8 mouse cellular contexts compared by ENCODE assay signal in genomic region chr11:3912875-3913271, GRCm38 (mm10). TPM values are rescaled to one million over a fixed set of nuclear protein-coding genes. Genes with fewer than 3 reads are reported as not detected.
DNase-seq lines count a peak whose midpoint lies in the region; ATAC-seq and TF ChIP-seq lines count a peak whose summit lies in the region.

No protein-coding gene starts in this region.

- H3K4me3 ChIP-seq in kidney, adult 2 months (ENCODE audit: insufficient read depth, low read depth, low read length) = peak overlapping the region; percentile 70
- H3K4me3 ChIP-seq in embryonic fibroblast, embryonic 13.5 days (ENCODE audit: insufficient read depth, low read length) = peak overlapping the region; percentile 65
- peak overlapping the region; percentile 68 for H3K4me3 ChIP-seq in hindbrain, embryonic 10.5 days
- peak overlapping the region; percentile 60 for H3K4me3 ChIP-seq in limb, embryonic 14.5 days (replicated peaks; ENCODE audit: low read length)
- H3K4me3 ChIP-seq in midbrain, embryonic 15.5 days = peak overlapping the region; percentile 73

- DNase-seq in kidney, adult 2 months = no peak
- DNase-seq in kidney, adult 9 months = no peak
- peak; percentile 37 for DNase-seq in ZHBTc4 (ENCODE audit: low read depth, low spot score)
- DNase-seq in hindbrain, embryonic 10.5 days (ENCODE audit: low spot score) = peak; percentile 46
- DNase-seq in limb, embryonic 14.5 days (ENCODE audit: low spot score) = no peak
- peak; percentile 32 for DNase-seq in urinary bladder, postnatal 14 days (ENCODE audit: low spot score)

- H3K27ac ChIP-seq in kidney, adult 2 months (ENCODE audit: insufficient read depth, low read depth, low read length) = peak overlapping the region; percentile 54
- H3K27ac ChIP-seq in embryonic fibroblast, embryonic 13.5 days (ENCODE audit: insufficient read depth, low read length) = peak overlapping the region; percentile 79
- peak overlapping the region; percentile 84 for H3K27ac ChIP-seq in hindbrain, embryonic 10.5 days
- H3K27ac ChIP-seq in limb, embryonic 14.5 days (replicated peaks; ENCODE audit: low read depth, low read length) = no peak overlapping the region
- peak overlapping the region; percentile 83 for H3K27ac ChIP-seq in midbrain, embryonic 15.5 days

- no peak for TF ChIP-seq POLR2A in kidney, adult 2 months (IDR thresholded peaks at IDR 0.05; ENCODE audit: low read depth, low read length)
- TF ChIP-seq POLR2A in embryonic fibroblast, embryonic 13.5 days (IDR thresholded peaks at IDR 0.05; ENCODE audit: low read depth, low read length) = no peak
- no peak for TF ChIP-seq POLR2A in limb, embryonic 14.5 days (IDR thresholded peaks at IDR 0.05; ENCODE audit: borderline replicate concordance, extremely low read depth, insufficient read depth, insufficient read length)

- H3K4me2 ChIP-seq in limb, embryonic 14.5 days (replicated peaks; ENCODE audit: low read depth, low read length, severe bottlenecking) = peak overlapping the region; percentile 93
- H3K4me2 ChIP-seq in midbrain, embryonic 15.5 days = peak overlapping the region; percentile 97

- TF ChIP-seq CTCF in kidney, adult 2 months (conservative IDR thresholded peaks at IDR 0.05; ENCODE audit: insufficient read depth, insufficient read length, low read depth, low read length) = no peak
- TF ChIP-seq CTCF in embryonic fibroblast, embryonic 13.5 days (IDR thresholded peaks at IDR 0.05; ENCODE audit: borderline replicate concordance, insufficient read depth, low read length) = no peak

- WGBS in kidney, adult 2 months = 9% methylated on average over 16 of the region's 16 CpGs
- 3% methylated on average over 16 of the region's 16 CpGs for WGBS in hindbrain, embryonic 10.5 days
- WGBS in limb, embryonic 14.5 days = 2% methylated on average over 16 of the region's 16 CpGs
- WGBS in midbrain, embryonic 15.5 days = 1% methylated on average over 16 of the region's 16 CpGs

- H3K9me3 ChIP-seq in hindbrain, embryonic 10.5 days = no peaks in the 10 kb centered on the region
- H3K9me3 ChIP-seq in limb, embryonic 14.5 days (ENCODE audit: control insufficient read depth, low read length) = no peaks in the 10 kb centered on the region
- no peaks in the 10 kb centered on the region for H3K9me3 ChIP-seq in midbrain, embryonic 15.5 days

- ATAC-seq in limb, embryonic 14.5 days (ENCODE audit: low FRiP score, low read depth) = no peak
- ATAC-seq in midbrain, embryonic 15.5 days (replicated peaks) = no peak; the same call in 1 of the 2 replicates

- H3K4me1 ChIP-seq in kidney, adult 2 months (ENCODE audit: control insufficient read depth, insufficient read depth, low read length) = peaks cover 8% of the 10 kb centered on the region; the same call in 1 of the 2 replicates
- 0 out of 2 replicates have a peak, but pooled peaks cover 8% of the 10 kb centered on the region for H3K4me1 ChIP-seq in embryonic fibroblast, embryonic 13.5 days (ENCODE audit: control insufficient read depth, insufficient read depth, low read length)
- H3K4me1 ChIP-seq in hindbrain, embryonic 10.5 days (replicated peaks) = peaks cover 56% of the 10 kb centered on the region
- H3K4me1 ChIP-seq in limb, embryonic 14.5 days (ENCODE audit: control insufficient read depth, insufficient read depth, low read length) = peaks cover 16% of the 10 kb centered on the region
- H3K4me1 ChIP-seq in midbrain, embryonic 15.5 days = peaks cover 49% of the 10 kb centered on the region

- no peaks in the 10 kb centered on the region for H3K27me3 ChIP-seq in kidney, adult 2 months (replicated peaks; ENCODE audit: control insufficient read depth, insufficient read depth, low read length)
- H3K27me3 ChIP-seq in hindbrain, embryonic 10.5 days (ENCODE audit: insufficient read depth, poor library complexity, severe bottlenecking) = peaks cover 18% of the 10 kb centered on the region
- H3K27me3 ChIP-seq in limb, embryonic 14.5 days (ENCODE audit: control insufficient read depth, insufficient read depth, low read length) = peaks cover 5% of the 10 kb centered on the region
- H3K27me3 ChIP-seq in midbrain, embryonic 15.5 days (replicated peaks) = 0 out of 2 replicates have a peak, but pooled peaks cover 4% of the 10 kb centered on the region

- peak overlapping the region; percentile 52 for H3K9ac ChIP-seq in limb, embryonic 14.5 days (ENCODE audit: low read depth, low read length, severe bottlenecking)
- peak overlapping the region; percentile 65 for H3K9ac ChIP-seq in midbrain, embryonic 15.5 days

- no peaks in the 10 kb centered on the region; the same call in 1 of the 2 replicates for H3K36me3 ChIP-seq in kidney, adult 2 months (ENCODE audit: control insufficient read depth, insufficient read depth, low read length)
- H3K36me3 ChIP-seq in hindbrain, embryonic 10.5 days = 0 out of 2 replicates have a peak, but pooled peaks cover 6% of the 10 kb centered on the region
- no peaks in the 10 kb centered on the region for H3K36me3 ChIP-seq in limb, embryonic 14.5 days (ENCODE audit: control insufficient read depth, insufficient read depth, low read length)
- H3K36me3 ChIP-seq in midbrain, embryonic 15.5 days (replicated peaks) = no peaks in the 10 kb centered on the region

RNA-seq across cellular contexts. Expression of gene Slc35e4, which starts 1.6 kb away (rescaled TPM):
- polyA plus RNA-seq in kidney, adult 2 months (2012; rRNA removed) = 8.1 and 10.6 TPM in 2 replicates
- polyA plus RNA-seq in embryonic fibroblast, embryonic 13.5 days (2011; ENCODE audit: insufficient read length, low read depth, missing spikeins) = 12.0 and 13.1 TPM in 2 replicates
- 5.4 and 6.8 TPM in 2 replicates for polyA plus RNA-seq in hindbrain, embryonic 10.5 days (2016; fragmentation: Nextera tagmentation; extraction: Ambion mirVana)
- 4.8 and 5.7 TPM in 2 replicates for polyA plus RNA-seq in limb, embryonic 14.5 days (2012; rRNA removed)
- 3.7 and 4.6 TPM in 2 replicates for polyA plus RNA-seq in limb, embryonic 14.5 days (2014; fragmentation: Nextera tagmentation; extraction: Ambion mirVana)
- 17.9 and 19.4 TPM in 2 replicates for polyA plus RNA-seq in midbrain, embryonic 15.5 days (2015; fragmentation: Nextera tagmentation; extraction: Ambion mirVana)

RNA-seq across cellular contexts. Expression of gene Dusp18, which starts 17.8 kb away (rescaled TPM):
- polyA plus RNA-seq in kidney, adult 2 months (2012; rRNA removed) = 7.0 and 7.1 TPM in 2 replicates
- 11.7 and 12.6 TPM in 2 replicates for polyA plus RNA-seq in embryonic fibroblast, embryonic 13.5 days (2011; ENCODE audit: insufficient read length, low read depth, missing spikeins)
- 19.9 and 23.4 TPM in 2 replicates for polyA plus RNA-seq in hindbrain, embryonic 10.5 days (2016; fragmentation: Nextera tagmentation; extraction: Ambion mirVana)
- 6.3 and 7.6 TPM in 2 replicates for polyA plus RNA-seq in limb, embryonic 14.5 days (2012; rRNA removed)
- 8.0 and 8.5 TPM in 2 replicates for polyA plus RNA-seq in limb, embryonic 14.5 days (2014; fragmentation: Nextera tagmentation; extraction: Ambion mirVana)
- polyA plus RNA-seq in midbrain, embryonic 15.5 days (2015; fragmentation: Nextera tagmentation; extraction: Ambion mirVana) = 41.4 and 42.9 TPM in 2 replicates

RNA-seq across cellular contexts. Expression of gene 4921536K21Rik, which starts 18.0 kb away (rescaled TPM):
- polyA plus RNA-seq in kidney, adult 2 months (2012; rRNA removed) = 0.83 and 1.1 TPM in 2 replicates
- polyA plus RNA-seq in embryonic fibroblast, embryonic 13.5 days (2011; ENCODE audit: insufficient read length, low read depth, missing spikeins) = 0.68 and 0.86 TPM in 2 replicates
- polyA plus RNA-seq in hindbrain, embryonic 10.5 days (2016; fragmentation: Nextera tagmentation; extraction: Ambion mirVana) = 1.2 and 1.8 TPM in 2 replicates
- 0.23 and 0.31 TPM in 2 replicates for polyA plus RNA-seq in limb, embryonic 14.5 days (2012; rRNA removed)
- polyA plus RNA-seq in limb, embryonic 14.5 days (2014; fragmentation: Nextera tagmentation; extraction: Ambion mirVana) = 0.10 TPM in 1 of 2 replicates, not detected in the other
- polyA plus RNA-seq in midbrain, embryonic 15.5 days (2015; fragmentation: Nextera tagmentation; extraction: Ambion mirVana) = 0.43 and 0.90 TPM in 2 replicates

RNA-seq across cellular contexts. Expression of gene Tcn2, which starts 19.1 kb away (rescaled TPM):
- 2,179 and 2,584 TPM in 2 replicates for polyA plus RNA-seq in kidney, adult 2 months (2012; rRNA removed)
- polyA plus RNA-seq in embryonic fibroblast, embryonic 13.5 days (2011; ENCODE audit: insufficient read length, low read depth, missing spikeins) = 75.4 and 97.1 TPM in 2 replicates
- 31.6 and 34.7 TPM in 2 replicates for polyA plus RNA-seq in hindbrain, embryonic 10.5 days (2016; fragmentation: Nextera tagmentation; extraction: Ambion mirVana)
- 51.5 and 59.9 TPM in 2 replicates for polyA plus RNA-seq in limb, embryonic 14.5 days (2012; rRNA removed)
- polyA plus RNA-seq in limb, embryonic 14.5 days (2014; fragmentation: Nextera tagmentation; extraction: Ambion mirVana) = 51.7 and 54.3 TPM in 2 replicates
- polyA plus RNA-seq in midbrain, embryonic 15.5 days (2015; fragmentation: Nextera tagmentation; extraction: Ambion mirVana) = 22.6 and 24.9 TPM in 2 replicates

RNA-seq across cellular contexts. Expression of gene Osbp2, which starts 49.2 kb away (rescaled TPM):
- 3.3 and 4.5 TPM in 2 replicates for polyA plus RNA-seq in kidney, adult 2 months (2012; rRNA removed)
- 1.3 and 1.5 TPM in 2 replicates for polyA plus RNA-seq in embryonic fibroblast, embryonic 13.5 days (2011; ENCODE audit: insufficient read length, low read depth, missing spikeins)
- polyA plus RNA-seq in hindbrain, embryonic 10.5 days (2016; fragmentation: Nextera tagmentation; extraction: Ambion mirVana) = 1.0 and 2.5 TPM in 2 replicates
- polyA plus RNA-seq in limb, embryonic 14.5 days (2012; rRNA removed) = 0.77 and 0.86 TPM in 2 replicates
- polyA plus RNA-seq in limb, embryonic 14.5 days (2014; fragmentation: Nextera tagmentation; extraction: Ambion mirVana) = 1.3 and 1.5 TPM in 2 replicates
- polyA plus RNA-seq in midbrain, embryonic 15.5 days (2015; fragmentation: Nextera tagmentation; extraction: Ambion mirVana) = 33.5 and 36.2 TPM in 2 replicates

Comparison
In these comparisons a context has a peak if more than half of its experiments do, and no peak if none do; other contexts are left out.
1. DNase-seq: peak in ZHBTc4 (single experiment), hindbrain, embryonic 10.5 days (single experiment) and urinary bladder, postnatal 14 days (single experiment); none in kidney, adult 2 months (single experiment), kidney, adult 9 months (single experiment) and limb, embryonic 14.5 days (single experiment).
2. Peak in every context shown above with its lines, with median percentiles within 50 percentile points of each other: H3K4me3 ChIP-seq.